Mouse (Mus musculus) limb, embryonic 14.5 days (tissue): ENCODE measurements around the gene Diras2. TPM values are rescaled to one million over a fixed set of nuclear protein-coding genes. Genes with fewer than 3 reads are reported as not detected.

ENCODE experiments used
- ATAC-seq: fragments of 200-750 bp; cut with Nextera tagmentation; 2 replicates; pipeline ENCODE4 v1.8.0; 2017; ENCODE audit warnings: low read depth, moderate number of reproducible peaks, moderate TSS enrichment; ENCODE audit not compliant: low FRiP score
- DNase-seq: peaks from one replicate; pipeline ENCODE4 v3.0.0-alpha.2; 2015; ENCODE audit warnings: low spot score
- H3K27ac ChIP-seq: fragments of 300-500 bp; sonication (generic); replicated peaks from 2 replicates; pipeline ENCODE4 v1.5.1; 2014; ENCODE audit warnings: low read depth, mild to moderate bottlenecking, low read length, moderate library complexity, mixed read lengths
- H3K27me3 ChIP-seq: fragments of 300-500 bp; sonication (generic); 2 replicates; pipeline ENCODE4 v1.6.1; 2014; ENCODE audit warnings: low read length, mixed read lengths; ENCODE audit not compliant: control insufficient read depth, insufficient read depth
- H3K36me3 ChIP-seq: fragments of 300-500 bp; sonication (generic); 2 replicates; pipeline ENCODE4 v1.6.1; 2014; ENCODE audit warnings: mild to moderate bottlenecking, low read length, moderate library complexity, mixed read lengths; ENCODE audit not compliant: control insufficient read depth, insufficient read depth
- H3K4me1 ChIP-seq: fragments of 300-500 bp; sonication (generic); 2 replicates; pipeline ENCODE4 v1.6.1; 2014; ENCODE audit warnings: antibody characterized with exemption, low read length, mixed read lengths; ENCODE audit not compliant: control insufficient read depth, insufficient read depth
- H3K4me2 ChIP-seq: fragments of 300-500 bp; sonication (generic); replicated peaks from 2 replicates; pipeline ENCODE4 v1.6.1; 2014; ENCODE audit warnings: low read depth, mild to moderate bottlenecking, low read length, moderate library complexity; ENCODE audit not compliant: severe bottlenecking
- H3K4me3 ChIP-seq: fragments of 300-500 bp; sonication (generic); replicated peaks from 2 replicates; pipeline ENCODE4 v1.5.1; 2014; ENCODE audit warnings: low read length
- H3K9ac ChIP-seq: fragments of 300-500 bp; sonication (generic); 2 replicates; pipeline ENCODE4 v1.6.1; 2014; ENCODE audit warnings: mild to moderate bottlenecking, low read depth, low read length, moderate library complexity; ENCODE audit not compliant: severe bottlenecking
- H3K9me3 ChIP-seq: fragments of 300-500 bp; sonication (generic); 2 replicates; pipeline ENCODE4 v1.6.1; 2016; ENCODE audit warnings: low read length; ENCODE audit not compliant: control insufficient read depth
- POLR2A ChIP-seq: fragments of 200-500 bp; IDR thresholded peaks from 2 replicates; pipeline ENCODE4 v1.8.0; 2012; ENCODE audit warnings: inconsistent platforms, mild to moderate bottlenecking, moderate library complexity, borderline replicate concordance; ENCODE audit not compliant: insufficient read depth, insufficient read length; ENCODE audit errors: extremely low read depth
- whole genome bisulfite sequencing: fragments of 180-500 bp; shearing (Covaris S2); extraction: QIAGEN DNeasy Blood & Tissue Kit; methylation state at CpG from one replicate; pipeline ENCODE4 v1.1.7; 2014; 5-methylcytosine and 5-hydroxymethylcytosine counted together
- polyA plus RNA-seq, 2 experiments: library from polyadenylated mRNA; depleted of rRNA in 1 of 2; stranded (reverse) in 1 of 2; unstranded in 1 of 2; fragments of >200 nt; fragmentation: Nextera tagmentation in 1 of 2; extraction: Ambion mirVana in 1 of 2; gene quantifications; 2 replicates each; pipeline versions ENCODE4 v1.2.1 to v1.2.3; 2012 to 2014

The Diras2 gene
- polyA plus RNA-seq, 2 experiments, result 0.15 to 0.70 TPM

- ATAC-seq (no peak), DNase-seq (no peak)
- no peaks in the 10 kb centered on the region for H3K9me3 ChIP-seq
- no peak overlapping the region for H3K4me3 ChIP-seq
- no peak overlapping the region for H3K27ac ChIP-seq
- no peak for TF ChIP-seq POLR2A
- no peaks in the 10 kb centered on the region for H3K27me3 ChIP-seq
- no peaks in the 10 kb centered on the region for H3K4me1 ChIP-seq
- no peaks in the 10 kb centered on the region for H3K36me3 ChIP-seq
- no peak overlapping the region for H3K4me2 ChIP-seq
- H3K9ac ChIP-seq, result no peak overlapping the region
- WGBS, result 63% methylated on average over 7 of the region's 7 CpGs
Measured at GRCm38 (mm10) chr13:52576021-52576614, 45.0 kb upstream of the Diras2 start.

DNA sequence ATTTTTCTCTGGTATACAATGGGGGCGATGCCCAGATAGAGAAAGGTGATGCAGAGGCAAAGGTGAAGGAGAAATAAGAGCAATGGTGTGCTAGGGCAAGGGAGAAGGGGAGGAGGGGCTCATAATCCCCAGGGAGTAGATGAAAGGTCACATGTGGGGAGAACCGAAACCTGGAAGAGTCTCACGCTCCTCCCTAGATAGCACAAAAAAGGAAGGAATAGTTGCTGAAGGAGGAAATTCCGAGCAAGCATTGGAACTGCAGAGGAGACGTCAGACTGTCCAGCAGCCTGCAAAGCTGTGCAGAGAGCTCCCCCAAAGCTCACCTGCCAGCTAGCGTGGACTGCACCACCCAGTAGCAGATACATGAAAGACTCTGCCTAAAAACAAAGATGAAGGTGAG is 44.4 kb upstream of the Diras2 start:
- no peak overlapping the region for H3K4me2 ChIP-seq
- DNase-seq (no peak), ATAC-seq (no peak)
- no peak overlapping the region for H3K27ac ChIP-seq
- no peak for TF ChIP-seq POLR2A
- 76% methylated on average over 6 of the region's 6 CpGs for WGBS
- no peaks in the 10 kb centered on the region for H3K9me3 ChIP-seq
- H3K4me3 ChIP-seq, result no peak overlapping the region
- H3K27me3 ChIP-seq, result no peaks in the 10 kb centered on the region
- no peaks in the 10 kb centered on the region for H3K4me1 ChIP-seq
- H3K9ac ChIP-seq, result no peak overlapping the region
- H3K36me3 ChIP-seq, result no peaks in the 10 kb centered on the region

GRCm38 (mm10) chr13:52574311-52574710 is 43.2 kb upstream of the Diras2 start:
- Histone ChIP-seq H3K4me2 (no peak overlapping the region), H3K4me1 (no peaks in the 10 kb centered on the region), H3K4me3 (no peak overlapping the region), H3K9me3 (no peaks in the 10 kb centered on the region), H3K27ac (no peak overlapping the region), H3K9ac (no peak overlapping the region), H3K36me3 (no peaks in the 10 kb centered on the region), H3K27me3 (no peaks in the 10 kb centered on the region)
- WGBS, result 83% methylated on average over 2 of the region's 2 CpGs
- no peak for DNase-seq
- no peak for ATAC-seq
- no peak for TF ChIP-seq POLR2A

DNA sequence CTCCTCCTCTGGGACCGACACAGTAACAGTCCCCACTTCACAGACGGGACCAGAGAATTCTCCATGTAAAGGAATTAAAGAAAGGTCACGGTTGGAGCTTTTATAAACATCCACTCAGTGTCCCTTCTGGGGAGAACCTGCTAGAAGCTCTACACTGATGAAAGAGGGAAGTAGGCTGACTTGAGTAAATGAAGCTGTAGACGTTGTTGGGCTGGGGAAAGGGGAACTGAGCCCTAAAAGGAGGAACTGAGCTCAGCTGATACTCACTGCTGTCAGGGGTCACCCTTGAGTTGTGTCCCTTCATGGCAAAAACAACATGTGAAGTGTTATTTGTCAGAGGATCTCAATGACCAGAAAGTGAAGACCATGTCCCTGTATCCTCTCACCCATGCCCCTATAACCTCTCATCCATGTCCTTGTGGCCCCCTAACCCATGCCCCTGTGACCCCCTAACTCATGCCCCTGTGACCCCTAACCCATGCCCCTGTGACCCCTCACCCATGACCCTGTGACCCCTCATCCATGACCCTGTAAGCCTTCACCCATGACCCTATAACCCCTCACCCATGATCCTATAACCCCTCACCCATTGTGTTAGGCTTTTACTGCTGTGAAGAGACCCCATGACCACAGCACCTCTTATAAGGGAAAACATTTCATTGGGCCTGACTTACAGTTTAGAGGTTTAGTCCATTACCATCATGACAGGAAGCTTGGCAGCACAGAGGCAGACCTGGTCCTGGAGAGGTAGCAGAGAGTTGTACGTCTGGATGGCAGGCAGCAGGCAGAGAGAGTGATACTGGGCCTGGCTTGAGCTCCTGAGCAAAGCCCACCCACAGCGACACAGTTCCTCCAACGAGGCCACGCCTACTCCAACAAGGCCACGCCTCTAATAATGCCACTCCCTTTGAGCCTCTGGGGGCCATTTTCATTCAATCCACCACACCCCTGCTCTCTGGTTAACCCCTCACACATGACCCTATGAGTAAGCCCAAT is 41.7 kb upstream of the Diras2 start:
- no peak overlapping the region for H3K27ac ChIP-seq
- no peak for TF ChIP-seq POLR2A
- no peak overlapping the region for H3K9ac ChIP-seq
- H3K4me3 ChIP-seq, result no peak overlapping the region
- DNase-seq (no peak), ATAC-seq (no peak)
- no peaks in the 10 kb centered on the region for H3K4me1 ChIP-seq
- no peaks in the 10 kb centered on the region for H3K9me3 ChIP-seq
- H3K27me3 ChIP-seq, result no peaks in the 10 kb centered on the region
- no peaks in the 10 kb centered on the region for H3K36me3 ChIP-seq
- WGBS, result 78% methylated on average over 9 of the region's 9 CpGs
- H3K4me2 ChIP-seq, result no peak overlapping the region

DNA sequence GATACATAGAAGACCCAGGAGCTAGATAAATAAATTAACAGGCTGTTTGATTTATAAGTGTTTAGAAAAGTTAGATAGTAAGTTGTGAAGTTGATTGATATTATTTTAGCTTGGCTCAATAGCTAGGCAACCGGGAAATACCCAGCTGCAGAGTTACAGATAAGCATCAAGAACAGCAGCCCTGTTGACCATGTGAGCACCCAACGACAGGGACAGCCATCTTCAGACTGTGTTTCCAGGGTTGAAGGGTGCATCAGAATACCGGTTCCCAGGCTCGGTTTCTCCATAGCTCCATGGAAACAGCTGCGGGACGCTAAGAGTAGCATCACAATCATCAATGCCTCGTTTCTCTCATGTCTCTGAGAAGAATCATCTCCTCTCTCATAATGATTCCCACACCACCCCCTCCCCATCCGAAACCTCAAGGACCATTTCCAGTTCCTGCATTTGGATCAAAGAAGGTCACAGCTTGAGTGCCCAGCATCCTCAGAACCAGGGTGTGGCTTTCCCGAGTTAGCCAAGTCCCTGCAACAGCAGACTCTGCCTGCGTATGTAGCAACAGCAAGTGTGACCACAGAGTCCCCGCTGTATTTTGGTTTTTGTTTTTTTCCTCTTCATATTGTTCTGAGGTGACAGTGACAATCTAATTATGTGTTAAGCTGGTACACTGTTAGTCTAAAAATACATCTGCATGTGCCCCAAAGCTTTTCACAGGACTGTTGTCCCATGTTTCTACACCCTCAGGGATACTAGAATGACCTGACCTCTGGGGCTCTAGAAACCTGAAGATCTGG is 40.7 kb upstream of the Diras2 start:
- DNase-seq (no peak), ATAC-seq (no peak)
- no peaks in the 10 kb centered on the region for H3K27me3 ChIP-seq
- H3K4me2 ChIP-seq, result no peak overlapping the region
- no peak overlapping the region for H3K4me3 ChIP-seq
- H3K27ac ChIP-seq, result no peak overlapping the region
- H3K9ac ChIP-seq, result no peak overlapping the region
- no peaks in the 10 kb centered on the region for H3K9me3 ChIP-seq
- no peaks in the 10 kb centered on the region for H3K4me1 ChIP-seq
- H3K36me3 ChIP-seq, result no peaks in the 10 kb centered on the region
- WGBS, result 78% methylated on average over 11 of the region's 11 CpGs
- no peak for TF ChIP-seq POLR2A
